Mouse (Mus musculus) heart, postnatal 0 days (tissue): ENCODE measurements around the gene Pds5a.

Experiments used
- CTCF ChIP-seq: IDR thresholded peaks from 2 replicates; pipeline ENCODE4 v1.5.1; 2016; ENCODE audit warnings: antibody characterized with exemption, control low read depth, low read depth
- EP300 ChIP-seq: IDR thresholded peaks from 2 replicates; pipeline ENCODE4 v1.6.1; 2016; ENCODE audit warnings: antibody characterized with exemption, low read depth

DNA sequence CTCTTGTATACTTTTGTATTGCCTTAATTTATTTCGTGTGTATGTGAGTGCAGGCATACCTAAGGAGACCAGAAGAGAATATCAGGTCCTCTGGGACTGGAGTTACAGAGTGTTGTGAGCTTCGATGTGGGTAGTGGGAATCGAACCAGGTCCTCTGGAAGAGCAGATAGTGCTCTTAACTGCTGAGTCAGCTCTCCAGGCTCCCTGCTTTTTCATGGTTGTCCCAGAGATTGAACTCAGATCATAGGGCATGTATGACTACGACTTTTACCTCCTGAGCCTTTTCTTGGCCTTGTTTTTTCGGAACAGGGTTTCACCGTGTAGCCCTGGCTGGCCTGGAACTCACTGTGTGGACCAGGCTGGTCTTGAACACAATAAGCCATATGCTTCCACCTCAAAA lies 17.0 kb upstream of the Pds5a start:
- TF ChIP-seq EP300 (no peak), CTCF (no peak)
